ENCODE assay signal across 17 mouse cellular contexts in genomic region chr11:86644553-86644952, GRCm38 (mm10). TPM values are rescaled to one million over a fixed set of nuclear protein-coding genes. Genes with fewer than 3 reads are reported as not detected.
DNase-seq lines count a peak whose midpoint lies in the region; TF ChIP-seq lines count a peak whose summit lies in the region.
"Had no signal": no experiment of that assay in that cellular context is flagged by ENCODE, and none has a peak within 500 bp of the region (broad histone marks: within the 10 kb centered on the region; RNA-seq: fewer than 3 reads in every experiment).

No protein-coding gene starts in this region.

- in situ Hi-C loops in CH12.LX (cut with MboI; ENCODE audit: low pct_ligation_motif_present, low pct_unique_long_range_greater_than_20kb, low sequenced_read_pairs) = no loop called here

- H3K27ac ChIP-seq in CH12.LX (ENCODE audit: insufficient read depth, low read depth) = no peak overlapping the region
- no peak overlapping the region for H3K27ac ChIP-seq in heart, adult 2 months

- dilution Hi-C loops in CH12.LX (cut with MboI; ENCODE audit: extremely low pct_ligation_motif_present, extremely low pct_unique_long_range_greater_than_20kb, low sequenced_read_pairs) = no loop called here

- no peak for DNase-seq in CH12.LX (ENCODE audit: extremely low read depth)
- DNase-seq in induced T-regulatory cell, adult 2 months (ENCODE audit: low read depth) = peak; percentile 43
- no peak for DNase-seq in embryo, embryonic 10 days (ENCODE audit: low spot score)
- no peak for DNase-seq in heart, adult 2 months
- DNase-seq: adrenal gland, adult 2 months; adrenal gland, adult 8-10 months; adrenal gland, postnatal 10 days; adrenal gland, postnatal 14 days; adrenal gland, postnatal 25 days; adrenal gland, postnatal 36 days; B cell, adult 2 months; cerebellum, adult 11 months; cerebellum, adult 11-12 months; cerebellum, adult 18-20 months; cerebellum, adult 2 months had no signal

- peaks cover 5% of the 10 kb centered on the region; the same call in 1 of the 2 replicates for H3K79me2 ChIP-seq in CH12.LX (replicated peaks; ENCODE audit: control insufficient read depth, extremely low read depth, insufficient read depth, poor library complexity, severe bottlenecking)
- H3K79me2 ChIP-seq in heart, adult 2 months (replicated peaks; ENCODE audit: control insufficient read depth, insufficient read depth, low read length) = no peaks in the 10 kb centered on the region

- TF ChIP-seq RAD21 in CH12.LX (IDR thresholded peaks at IDR 0.05; ENCODE audit: low read depth, low read length) = no peak

- H3K4me2 ChIP-seq in CH12.LX (ENCODE audit: insufficient read depth, low read depth, poor library complexity, severe bottlenecking) = no peak overlapping the region

- WGBS in heart, adult 2 months = 90% methylated on average over 4 of the region's 4 CpGs

- peak; percentile 79 for TF ChIP-seq EP300 in CH12.LX (IDR thresholded peaks at IDR 0.05; ENCODE audit: low read length)
- no peak for TF ChIP-seq EP300 in heart, adult 2 months (IDR thresholded peaks at IDR 0.05; ENCODE audit: insufficient read depth, low read depth, low read length)

- TF ChIP-seq POLR2A in CH12.LX (IDR thresholded peaks at IDR 0.05; ENCODE audit: low read depth, low read length) = no peak
- TF ChIP-seq POLR2A in heart, adult 2 months (IDR thresholded peaks at IDR 0.05; ENCODE audit: insufficient read depth, low read depth, low read length) = no peak

- H3K9me3 ChIP-seq in CH12.LX (replicated peaks; ENCODE audit: low read length) = no peaks in the 10 kb centered on the region
- H3K9me3 ChIP-seq: G1E had no signal

- intact Hi-C loops in heart, adult 2 months (cut with DNase I) = no loop called here

- peaks cover 3 to 47% of the 10 kb centered on the region in 2 experiments; a peak in 3 of 4 replicates for H3K4me1 ChIP-seq in CH12.LX (ENCODE audit: control insufficient read depth in 1 of 2, insufficient read depth in 2 of 2)
- H3K4me1 ChIP-seq in heart, adult 2 months (ENCODE audit: control insufficient read depth, insufficient read depth, low read length) = no peaks in the 10 kb centered on the region; the same call in none of the 2 replicates

- peaks cover 15 to 43% of the 10 kb centered on the region in 2 experiments for H3K36me3 ChIP-seq in CH12.LX (replicated peaks in 1 of 2; ENCODE audit: control insufficient read depth in 1 of 2, insufficient read depth in 1 of 2, low read length in 1 of 2)
- H3K36me3 ChIP-seq in heart, adult 2 months (ENCODE audit: control insufficient read depth, insufficient read depth, low read length) = no peaks in the 10 kb centered on the region; the same call in 1 of the 2 replicates

- no peak overlapping the region for H3K9ac ChIP-seq in CH12.LX (ENCODE audit: insufficient read depth, low read depth)
- no peak overlapping the region for H3K9ac ChIP-seq in heart, adult 2 months (ENCODE audit: low read depth, low read length)

- no peak overlapping the region for H3K4me3 ChIP-seq in CH12.LX (replicated peaks in 1 of 3; ENCODE audit: low read depth in 2 of 3, low read length in 2 of 3, poor library complexity in 1 of 3)
- no peak overlapping the region for H3K4me3 ChIP-seq in heart, adult 2 months

- no peaks in the 10 kb centered on the region for H3K27me3 ChIP-seq in CH12.LX (replicated peaks)
- no peaks in the 10 kb centered on the region for H3K27me3 ChIP-seq in heart, adult 2 months (ENCODE audit: control insufficient read depth, insufficient read depth, low read length)
- H3K27me3 ChIP-seq: Patski had no signal

- no peak for TF ChIP-seq CTCF in CH12.LX (conservative IDR thresholded peaks at IDR 0.05 in 1 of 2, IDR thresholded peaks at IDR 0.05 in 1 of 2; ENCODE audit: low read depth in 2 of 2, low read length in 2 of 2)
- TF ChIP-seq CTCF in heart, adult 2 months (IDR thresholded peaks at IDR 0.05) = no peak

TF ChIP-seq in CH12.LX, 34 proteins besides CTCF, POLR2A, EP300 and RAD21:
- TF ChIP-seq PAX5 (IDR thresholded peaks at IDR 0.05; ENCODE audit: low read length) (no peak), ELF1 (IDR thresholded peaks at IDR 0.05; ENCODE audit: low read depth, low read length) (no peak), BHLHE40 (IDR thresholded peaks at IDR 0.05; ENCODE audit: low read depth, low read length) (0 out of 2 replicates have a peak, but pooled peaks have one; percentile 15), JUN (IDR thresholded peaks at IDR 0.05; ENCODE audit: insufficient read depth, low read depth, low read length) (peak; percentile 58; the same call in 1 of the 2 replicates), TCF12 (IDR thresholded peaks at IDR 0.05; ENCODE audit: low read depth, low read length) (no peak), RCOR1 (conservative IDR thresholded peaks at IDR 0.05; ENCODE audit: low read depth, low read length) (no peak), SIN3A (IDR thresholded peaks at IDR 0.05; ENCODE audit: low read length) (no peak), IRF4 (IDR thresholded peaks at IDR 0.05; ENCODE audit: low read depth, low read length) (peak; percentile 75), GABPA (IDR thresholded peaks at IDR 0.05; ENCODE audit: insufficient replicate concordance, low read depth, low read length) (no peak), NRF1 (IDR thresholded peaks at IDR 0.05; ENCODE audit: low read depth, low read length) (no peak), JUND (conservative IDR thresholded peaks at IDR 0.05; ENCODE audit: low read depth, low read length) (peak; percentile 91)
TF ChIP-seq in CH12.LX: peak in this region for 4.

RNA-seq across cellular contexts. Expression of gene Vmp1, which starts 39.1 kb away (rescaled TPM):
- total RNA-seq in CH12.LX (2012; rRNA removed) = 80.9 and 86.9 TPM in 2 replicates
- total RNA-seq in CH12.LX (2014; rRNA removed) = 209 and 231 TPM in 2 replicates
- polyA plus RNA-seq in CH12.LX (2012; ENCODE audit: insufficient read length, low read depth) = 166 and 167 TPM in 2 replicates
- total RNA-seq in heart, adult 2 months (2021) = 10 to 100 TPM; 58.2 to 66.9 TPM
- 34.0 and 59.2 TPM in 2 replicates for polyA plus RNA-seq in heart, adult 2 months (2012; rRNA removed)

RNA-seq across cellular contexts. Expression of gene Ptrh2, which starts 39.2 kb away (rescaled TPM):
- total RNA-seq in CH12.LX (2012; rRNA removed) = 29.8 and 39.4 TPM in 2 replicates
- 34.7 and 40.9 TPM in 2 replicates for total RNA-seq in CH12.LX (2014; rRNA removed)
- 48.2 and 54.5 TPM in 2 replicates for polyA plus RNA-seq in CH12.LX (2012; ENCODE audit: insufficient read length, low read depth)
- total RNA-seq in heart, adult 2 months (2021) = 1 to 10 TPM; 5.9 to 6.4 TPM
- 3.7 and 5.2 TPM in 2 replicates for polyA plus RNA-seq in heart, adult 2 months (2012; rRNA removed)

Comparison
In these comparisons a context has a peak if more than half of its experiments do, and no peak if none do; other contexts are left out.
1. RNA of gene Ptrh2, which starts 39.2 kb away (total RNA-seq): 29.8 to 40.9 TPM in CH12.LX; 5.9 to 6.4 TPM in heart, adult 2 months; every median in the first group is over 4 times any median in the second.